Mouse (Mus musculus) macrophage (primary cell): ENCODE data around the gene Zfp869. TPM values are rescaled to one million over a fixed set of nuclear protein-coding genes. Genes with fewer than 3 reads are reported as not detected.
"Not testable (repeated sequence)": the region's sequence is repeated elsewhere in the genome, so short reads cannot be mapped to it uniquely, and the experiment has no call there.

ENCODE experiments used
- H3K27ac ChIP-seq: fragments of 350-480 bp; formaldehyde crosslinking; 2 replicates; pipeline ENCODE4 v1.9.0; 2021
- H3K36me3 ChIP-seq: fragments of 350-480 bp; formaldehyde crosslinking; 2 replicates; pipeline ENCODE4 v1.9.0; 2021; ENCODE audit errors: inconsistent target
- H3K4me3 ChIP-seq: fragments of 350-480 bp; formaldehyde crosslinking; 2 replicates; pipeline ENCODE4 v1.9.0; 2021; ENCODE audit errors: inconsistent target
- H3K79me2 ChIP-seq: fragments of 350-480 bp; formaldehyde crosslinking; 2 replicates; pipeline ENCODE4 v1.9.0; 2021; ENCODE audit errors: inconsistent target
- WGBS: methylation state at CpG from one replicate; pipeline ENCODE4 v1.1.7; 2026; ENCODE audit warnings: inconsistent platforms; ENCODE audit not compliant: missing documents; 5-methylcytosine and 5-hydroxymethylcytosine counted together
- polyA plus RNA-seq: library from polyadenylated mRNA; stranded (reverse); fragments of 250-400 nt; gene quantifications from 3 replicates; pipeline ENCODE4 v1.2.4, GENCODE M21; 2018; ENCODE audit warnings: inconsistent platforms
- total RNA-seq, 78 experiments: library from RNA; depleted of rRNA; stranded (reverse); fragments of 250-400 nt; gene quantifications; 1 replicate in 9 of 78; 2 replicates in 24 of 78; 3 replicates in 43 of 78; 4 replicates in 2 of 78; pipeline ENCODE4 v1.2.4; 2018; ENCODE audit warnings: inconsistent platforms in 56 of 78

Gene Zfp869
- 10 to 100 TPM; 28.2 to 76.3 (median 46.2) TPM for total RNA-seq (2018; cell fraction: chromatin; rRNA removed)
- 10 to 100 TPM; 11.8 to 22.3 (median 17.3) TPM for total RNA-seq (2018; cell fraction: cytosol; rRNA removed)
- total RNA-seq (2018; cell fraction: nucleus; rRNA removed) = 10 to 100 TPM; 24.0 to 51.7 (median 38.2) TPM
- 13.1 to 18.8 TPM (median 17.6 TPM) in 3 replicates for polyA plus RNA-seq

DNA sequence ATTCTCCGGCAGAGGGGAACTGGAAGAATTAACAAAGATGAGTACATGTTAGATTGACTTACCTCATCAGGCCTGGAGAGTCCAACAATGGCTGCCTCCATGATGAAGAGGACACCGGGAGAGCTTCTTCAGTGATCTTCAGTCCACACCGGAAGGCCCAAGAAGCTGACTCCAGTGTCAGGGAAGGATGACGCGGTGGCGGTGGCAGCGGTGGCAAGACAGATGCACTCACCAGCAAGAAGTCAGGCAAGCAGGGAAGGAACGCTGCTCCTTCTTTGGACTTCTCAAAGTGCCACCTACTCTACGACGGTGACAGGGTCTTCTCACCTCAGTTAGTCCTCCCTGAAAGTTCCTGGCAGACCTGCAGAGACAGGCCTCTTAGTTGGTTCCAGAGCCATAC, at the start of gene Zfp869:
Gene Zfp869 (minus strand): TSS at position 101 of the 400 bp plus-strand sequence.
- Histone ChIP-seq H3K79me2 (peaks cover 47% of the 10 kb centered on the region), H3K36me3 (peaks cover 70% of the 10 kb centered on the region)
- H3K4me3 ChIP-seq, H3K27ac ChIP-seq: not testable (repeated sequence)
- WGBS = 90% methylated on average over 8 of the region's 10 CpGs

DNA sequence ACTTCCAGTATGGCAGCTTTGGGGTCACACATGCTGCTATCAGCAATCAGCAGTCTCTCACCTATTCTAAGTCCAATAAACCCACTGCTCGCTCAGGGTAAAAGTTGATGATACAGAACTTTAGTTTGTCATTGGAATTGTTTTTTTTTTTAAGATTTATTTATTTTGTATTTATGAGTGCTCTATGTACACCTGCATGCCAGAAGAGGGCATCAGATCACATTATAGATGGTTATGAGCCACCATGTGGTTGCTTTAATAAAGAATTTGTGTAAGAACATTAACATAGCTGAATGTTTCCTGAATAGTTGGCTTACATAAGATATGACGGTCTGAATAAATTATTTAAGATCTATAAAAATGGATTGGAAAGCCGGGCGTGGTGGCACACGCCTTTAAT, 47.8 kb upstream of the Zfp869 start:
- Histone ChIP-seq H3K79me2 (no peaks in the 10 kb centered on the region), H3K4me3 (no peak overlapping the region), H3K36me3 (peaks cover 12% of the 10 kb centered on the region), H3K27ac (no peak overlapping the region)
- 96% methylated on average over 5 of the region's 5 CpGs for WGBS

DNA sequence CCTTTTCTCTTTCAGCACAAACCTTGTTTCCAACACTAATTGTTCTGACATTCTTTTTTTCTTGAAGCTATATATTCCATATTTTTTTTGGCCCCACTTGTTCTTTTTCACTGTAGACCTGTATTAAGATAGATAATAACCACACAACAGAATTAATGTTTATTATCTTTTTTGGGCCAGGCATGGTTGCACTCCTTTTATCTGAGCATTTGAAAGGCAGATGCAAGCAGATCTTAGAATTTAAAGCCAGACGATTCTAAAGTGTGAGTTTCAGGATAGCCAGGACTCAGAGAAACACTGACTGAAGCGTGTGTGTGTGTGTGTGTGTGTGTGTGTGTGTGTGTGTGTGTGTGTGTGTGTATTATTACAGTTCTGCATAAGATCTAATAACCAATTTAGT, 41.9 kb upstream of the Zfp869 start:
- H3K4me3 ChIP-seq = no peak overlapping the region
- peaks cover 5% of the 10 kb centered on the region; the same call in 1 of the 2 replicates for H3K36me3 ChIP-seq
- peaks cover 17% of the 10 kb centered on the region; the same call in 1 of the 2 replicates for H3K79me2 ChIP-seq
- no peak overlapping the region for H3K27ac ChIP-seq
- 90% methylated on average over 2 of the region's 2 CpGs for WGBS

DNA sequence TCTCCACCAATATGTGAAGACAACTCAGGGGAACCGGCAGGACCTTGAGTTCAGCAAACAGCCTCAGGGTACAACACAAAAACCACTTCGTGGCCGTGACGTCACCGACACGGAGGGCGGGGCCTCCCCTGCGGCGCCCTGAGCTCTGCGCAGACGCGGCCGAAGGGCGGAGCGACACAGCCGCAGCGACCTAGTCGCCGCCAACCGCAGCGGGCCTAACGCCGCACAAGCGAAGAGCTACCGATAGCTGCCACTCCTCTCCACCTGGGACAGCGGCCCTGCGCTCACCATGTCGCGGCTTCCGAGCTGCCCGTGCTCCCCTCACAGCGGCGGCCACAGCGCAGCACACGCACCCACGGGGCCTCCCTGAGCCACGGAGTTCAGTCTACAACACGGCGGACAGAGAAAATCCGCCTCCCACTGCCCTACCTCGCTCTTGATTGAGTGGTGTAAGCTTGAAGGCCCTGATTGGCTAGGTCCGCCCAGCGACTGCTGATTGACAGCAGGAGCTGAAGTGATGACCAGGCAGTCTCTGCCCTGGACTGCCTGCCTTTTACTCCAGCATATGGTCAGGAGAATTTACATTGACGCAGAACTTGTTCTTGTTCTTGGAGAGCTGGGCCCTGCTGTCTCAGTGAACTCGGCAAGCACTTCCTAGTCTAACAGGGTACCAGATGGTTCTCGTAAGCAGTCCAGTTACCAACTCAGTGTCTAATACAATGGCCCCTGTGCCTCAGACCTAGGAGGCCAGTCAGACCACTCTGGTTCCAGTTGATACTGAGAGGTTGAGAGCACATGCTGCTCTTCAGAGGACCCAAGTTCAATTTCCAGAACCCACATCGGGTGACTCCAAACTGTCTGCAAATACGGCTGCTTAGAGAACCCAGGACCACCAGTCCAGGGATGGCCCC, 39.3 kb upstream of the Zfp869 start, which contains the start of gene Zfp963:
Gene Zfp963 (minus strand): TSS at position 427 of the 911 bp plus-strand sequence.
- WGBS = 5% methylated on average over 46 of the region's 48 CpGs
- H3K79me2 ChIP-seq = peaks cover 20% of the 10 kb centered on the region; the same call in 1 of the 2 replicates
- H3K36me3 ChIP-seq = no peaks in the 10 kb centered on the region
- peak within 1 kb of the TSS; percentile 18; the same call in 1 of the 2 replicates for H3K4me3 ChIP-seq
- H3K27ac ChIP-seq = peak within 1 kb of the TSS; percentile 57

DNA sequence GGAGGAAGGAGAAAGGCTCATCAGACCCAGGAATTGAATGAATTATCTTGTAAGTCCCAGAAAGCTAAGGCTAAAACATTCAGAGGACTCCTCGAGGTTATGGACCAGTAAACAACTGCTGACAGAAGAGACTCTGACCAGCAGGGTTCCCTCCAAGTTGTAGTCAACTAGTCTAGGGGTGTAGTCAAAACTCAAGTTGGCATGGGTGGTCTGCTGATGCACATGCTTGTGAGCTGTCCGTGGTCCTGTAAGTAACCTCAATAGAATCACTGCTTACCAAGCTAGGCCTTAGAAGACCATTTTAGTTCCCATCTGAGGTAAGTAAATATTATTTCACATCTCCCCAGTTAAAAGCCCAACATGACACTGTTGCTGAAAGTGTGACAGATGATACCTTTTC, 30.7 kb upstream of the Zfp869 start:
- Histone ChIP-seq H3K79me2 (no peaks in the 10 kb centered on the region), H3K4me3 (no peak overlapping the region), H3K27ac (no peak overlapping the region), H3K36me3 (peaks cover 12% of the 10 kb centered on the region)
- 100% methylated on average over 2 of the region's 2 CpGs for WGBS

DNA sequence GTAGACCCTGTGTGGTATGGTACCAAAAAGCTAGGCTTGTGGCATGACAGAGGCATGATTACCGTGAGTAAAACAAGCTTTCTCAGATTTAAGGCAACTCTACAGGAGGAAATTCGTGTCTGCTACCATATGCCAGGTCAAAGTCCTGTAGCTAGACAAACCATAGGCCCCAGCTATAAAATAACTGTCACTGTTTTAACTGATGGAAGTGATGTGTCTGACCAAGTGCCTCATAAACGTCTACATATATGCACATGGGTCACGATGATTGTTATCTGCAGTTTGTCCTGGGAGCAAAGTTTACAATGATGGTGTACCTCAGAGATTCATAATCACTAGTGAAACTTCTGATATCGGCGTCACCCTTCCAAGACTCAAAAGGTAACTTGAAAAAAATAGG, 30.2 kb upstream of the Zfp869 start:
- 88% methylated on average over 6 of the region's 6 CpGs for WGBS
- no peak overlapping the region for H3K4me3 ChIP-seq
- peaks cover 12% of the 10 kb centered on the region for H3K36me3 ChIP-seq
- H3K79me2 ChIP-seq = no peaks in the 10 kb centered on the region
- H3K27ac ChIP-seq = no peak overlapping the region

DNA sequence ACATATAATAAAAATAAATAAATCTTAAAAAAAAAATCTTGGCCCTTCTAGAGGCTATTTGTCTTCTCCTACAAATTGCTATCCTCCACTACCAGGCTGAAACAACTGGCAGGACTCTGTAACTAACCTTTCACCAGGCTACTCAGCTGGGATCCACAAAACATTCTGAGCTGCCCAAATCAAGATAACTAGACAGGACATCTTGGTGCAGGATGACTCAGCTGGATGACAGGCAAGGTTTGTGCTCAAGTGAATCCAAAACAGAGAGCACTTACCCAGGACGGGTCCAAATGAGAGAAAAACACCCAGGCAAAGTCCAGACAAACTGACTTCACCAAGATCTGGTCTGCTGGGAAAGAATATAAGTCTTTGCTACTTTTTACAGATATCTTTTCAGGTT, 25.0 kb upstream of the Zfp869 start:
- Histone ChIP-seq H3K79me2 (no peaks in the 10 kb centered on the region), H3K27ac (no peak overlapping the region), H3K4me3 (no peak overlapping the region), H3K36me3 (no peaks in the 10 kb centered on the region)
- 85% methylated on average over 1 of the region's 1 CpGs for WGBS

DNA sequence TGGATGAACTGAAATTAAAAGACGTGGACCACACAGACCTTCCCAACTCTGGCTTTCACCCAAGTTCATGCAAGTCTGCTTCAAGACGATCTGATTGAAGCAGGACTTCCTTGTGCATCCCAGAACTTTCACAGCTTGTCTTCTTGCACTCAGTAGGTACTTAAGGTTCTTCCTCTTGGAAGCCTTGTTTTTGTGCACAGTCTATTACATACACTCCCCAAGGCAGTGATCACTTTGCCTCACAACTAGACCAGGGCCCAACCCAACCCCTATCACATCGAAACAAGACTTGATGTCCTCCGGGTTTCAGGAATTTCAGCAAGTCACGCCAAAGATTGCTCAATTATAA, 6.7 kb upstream of the Zfp869 start:
- H3K27ac ChIP-seq = no peak overlapping the region; the same call in 1 of the 2 replicates
- 45% methylated on average over 5 of the region's 5 CpGs for WGBS
- H3K36me3 ChIP-seq = peaks cover 7% of the 10 kb centered on the region; the same call in 1 of the 2 replicates
- H3K4me3 ChIP-seq = peak overlapping the region; percentile 29; the same call in 1 of the 2 replicates
- peaks cover 40% of the 10 kb centered on the region for H3K79me2 ChIP-seq

DNA sequence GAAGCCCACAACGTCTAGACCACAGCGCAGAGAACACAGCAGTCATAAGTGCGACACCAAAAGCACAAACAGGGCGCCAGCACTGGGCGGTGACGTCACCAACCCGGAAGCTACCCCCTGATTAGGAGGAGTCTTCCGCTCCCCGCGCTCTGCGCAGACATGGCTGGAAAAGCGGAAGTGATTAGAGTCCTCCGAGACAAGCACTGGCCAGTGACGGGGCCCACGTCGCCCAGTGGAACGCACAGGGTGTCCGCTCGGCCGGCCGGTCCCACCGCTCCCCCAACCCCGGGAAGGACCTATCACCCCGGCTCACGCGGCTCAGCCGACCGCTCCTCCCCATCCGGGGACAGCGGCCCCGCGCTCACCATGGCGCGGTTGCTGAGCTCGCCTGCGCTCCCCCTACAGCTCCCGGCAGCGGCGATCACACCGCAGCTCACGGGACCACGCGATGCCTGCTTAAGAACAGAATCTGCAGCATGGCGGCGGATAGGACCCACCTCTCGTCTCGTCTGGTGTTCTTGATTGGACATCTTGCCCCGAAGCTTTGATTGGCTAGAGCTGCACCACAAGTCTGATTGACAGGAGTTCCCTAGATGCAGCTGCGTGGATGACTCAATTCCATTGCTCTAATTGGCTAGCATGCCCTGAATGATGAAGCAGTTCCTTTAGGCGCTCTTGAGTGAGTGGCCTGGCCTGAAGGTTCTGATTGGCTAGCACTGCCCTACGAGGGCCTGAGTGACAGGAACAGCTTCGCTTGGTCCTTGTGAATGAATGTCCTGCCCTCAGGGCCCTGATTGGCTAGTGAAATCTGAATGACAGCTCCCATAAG, 6.1 kb upstream of the Zfp869 start:
- WGBS = under 1% methylated on average over 50 of the region's 52 CpGs
- Histone ChIP-seq H3K79me2 (peaks cover 46% of the 10 kb centered on the region), H3K36me3 (peaks cover 11% of the 10 kb centered on the region; the same call in 1 of the 2 replicates), H3K27ac (peak overlapping the region; percentile 54), H3K4me3 (peak overlapping the region; percentile 56)

DNA sequence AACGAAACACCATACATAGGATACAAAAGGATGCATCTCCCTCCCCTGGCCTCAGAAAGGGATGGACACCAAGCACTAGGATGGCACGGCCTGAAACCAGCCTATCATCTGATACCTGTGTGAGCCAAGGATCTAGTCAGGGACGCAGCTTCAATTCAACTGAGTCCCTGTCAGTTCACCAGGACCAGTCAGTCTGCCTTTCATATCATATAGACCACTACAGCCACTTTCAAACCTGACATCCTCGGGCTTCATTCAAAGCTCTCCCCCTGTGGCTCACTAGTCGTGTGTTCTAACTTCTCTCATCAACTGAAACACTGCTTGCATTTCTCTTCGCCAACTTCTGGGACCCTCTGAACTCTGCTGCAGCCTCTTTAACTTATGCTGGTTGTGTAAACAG, 4.8 kb upstream of the Zfp869 start:
- peaks cover 54% of the 10 kb centered on the region for H3K79me2 ChIP-seq
- WGBS = 86% methylated on average over 6 of the region's 6 CpGs
- peak overlapping the region; percentile 56 for H3K4me3 ChIP-seq
- peaks cover 22% of the 10 kb centered on the region for H3K36me3 ChIP-seq
- H3K27ac ChIP-seq = no peak overlapping the region

DNA sequence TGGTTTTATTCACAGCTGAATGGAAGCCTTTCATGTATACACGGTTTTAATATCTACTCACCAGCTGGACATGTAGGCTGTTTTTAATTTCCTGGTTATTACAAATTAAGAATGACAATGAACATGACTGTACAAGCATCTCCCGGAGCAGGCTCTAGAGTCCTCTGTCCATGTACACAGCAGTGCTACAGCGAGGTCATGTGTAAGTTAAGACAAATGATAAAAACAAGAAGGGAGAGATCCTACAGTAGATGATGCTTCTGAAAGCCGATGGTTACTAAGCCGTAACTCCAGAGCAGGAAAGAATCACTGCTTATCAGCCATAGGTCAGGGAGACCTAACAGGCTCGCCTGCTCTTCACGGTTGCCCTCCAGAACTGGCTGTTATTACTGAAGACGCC, 3.0 kb upstream of the Zfp869 start:
- 95% methylated on average over 8 of the region's 8 CpGs for WGBS

DNA sequence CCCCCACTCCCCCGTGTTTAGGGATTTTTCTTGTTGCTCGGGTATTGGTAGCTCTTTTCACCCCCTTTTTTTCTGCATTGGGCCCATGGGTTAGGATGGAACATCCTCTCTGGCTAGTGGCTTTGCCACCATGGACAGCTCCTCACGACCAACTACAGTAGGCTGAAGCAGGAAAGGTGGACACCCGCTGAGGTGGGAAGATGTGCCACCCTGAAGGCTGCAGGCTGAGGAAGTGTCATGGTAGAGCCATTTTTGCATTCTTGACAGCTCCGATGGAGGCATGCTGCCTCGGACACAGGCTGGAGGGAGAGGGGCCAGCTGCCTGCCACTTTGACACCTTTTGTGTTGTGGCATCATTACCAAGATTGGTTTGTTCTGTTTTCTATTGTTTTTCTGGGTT, 8.7 kb downstream of the Zfp869 start:
- WGBS = 85% methylated on average over 6 of the region's 6 CpGs
- Histone ChIP-seq H3K36me3 (peaks cover 26% of the 10 kb centered on the region), H3K27ac (no peak overlapping the region), H3K79me2 (no peaks in the 10 kb centered on the region), H3K4me3 (no peak overlapping the region)

More for the DNA sequence above, 3.0 kb upstream of the Zfp869 start:
- Histone ChIP-seq H3K27ac (no peak overlapping the region), H3K36me3 (peaks cover 41% of the 10 kb centered on the region), H3K79me2 (peaks cover 54% of the 10 kb centered on the region), H3K4me3 (no peak overlapping the region)

DNA sequence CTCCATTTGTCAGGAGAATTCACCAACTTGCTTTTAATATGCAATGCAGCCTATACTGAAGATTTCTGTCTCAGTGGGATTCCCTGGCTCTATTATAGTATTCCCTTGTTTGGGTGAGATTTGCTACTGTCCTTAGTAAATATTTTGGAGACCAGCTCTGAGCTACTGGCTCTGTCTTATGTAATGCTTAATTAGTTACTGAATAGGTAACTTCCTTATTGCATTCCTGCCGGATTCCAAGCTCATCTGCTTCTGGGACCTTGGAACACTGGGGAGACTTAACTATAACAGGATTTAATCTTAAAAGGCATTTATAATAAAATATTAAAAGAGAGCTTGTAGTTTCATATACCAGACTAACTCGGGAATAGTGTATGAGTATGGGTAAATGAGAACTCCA, 45.5 kb downstream of the Zfp869 start:
- H3K4me3 ChIP-seq, H3K27ac ChIP-seq, H3K36me3 ChIP-seq, H3K79me2 ChIP-seq: not testable (repeated sequence)
- WGBS = 84% methylated on average over 2 of the region's 2 CpGs

DNA sequence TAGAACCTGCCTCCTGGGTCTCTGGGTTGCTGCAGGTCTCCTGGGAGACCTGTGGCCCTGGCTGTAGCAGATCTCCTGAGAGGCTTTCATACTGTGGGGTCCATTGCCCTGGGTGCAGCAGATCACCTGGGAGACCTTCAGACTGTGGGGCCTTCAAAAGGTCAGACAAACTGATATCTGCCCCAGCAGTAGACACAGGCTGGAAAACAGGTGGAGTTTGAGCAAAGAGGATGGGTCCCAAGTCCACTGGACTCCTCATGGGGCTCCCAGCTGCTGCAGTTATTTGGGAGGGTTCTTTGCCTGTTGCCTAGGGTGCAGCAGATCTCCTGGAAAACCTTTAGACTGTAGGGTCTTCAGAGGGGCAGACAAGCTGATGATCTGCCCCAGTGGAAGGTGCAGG, 49.2 kb downstream of the Zfp869 start:
- no peak overlapping the region for H3K4me3 ChIP-seq
- no peaks in the 10 kb centered on the region for H3K36me3 ChIP-seq
- H3K27ac ChIP-seq = no peak overlapping the region
- H3K79me2 ChIP-seq = no peaks in the 10 kb centered on the region
